ENCODE assay signal across 18 mouse cellular contexts in genomic region chr15:78816074-78816391, GRCm38 (mm10). TPM values are rescaled to one million over a fixed set of nuclear protein-coding genes. Genes with fewer than 3 reads are reported as not detected.
A peak's percentile ranks its signal among the peaks of the same experiment; 100 is the strongest.
ATAC-seq and TF ChIP-seq lines count a peak whose summit lies in the region.
"Had no signal": no experiment of that assay in that cellular context is flagged by ENCODE, and none has a peak within 500 bp of the region (broad histone marks: within the 10 kb centered on the region; RNA-seq: fewer than 3 reads in every experiment).

No protein-coding gene starts in this region.

- no peak; the same call in none of the 2 replicates for ATAC-seq in intestine, embryonic 15.5 days
- ATAC-seq in intestine, postnatal 0 days: no peak; the same call in 1 of the 2 replicates
- no peak for ATAC-seq in neural tube, embryonic 13.5 days (ENCODE audit: low read depth)
- no peak for ATAC-seq in neural tube, embryonic 15.5 days (ENCODE audit: low FRiP score)
- ATAC-seq in intestine, embryonic 16.5 days: no peak; the same call in 1 of the 2 replicates
- no peak for ATAC-seq in forebrain, embryonic 13.5 days
- ATAC-seq in erythroid progenitor cell, adult 5-6 weeks (replicated peaks; ENCODE audit: low FRiP score, poor library complexity, severe bottlenecking): no peak
- ATAC-seq: CD4-positive, CD25-positive, alpha-beta regulatory T cell, adult 4 months; forebrain, postnatal 0 days had no signal

- no peak overlapping the region for H3K4me3 ChIP-seq in intestine, embryonic 15.5 days (replicated peaks)
- H3K4me3 ChIP-seq in intestine, postnatal 0 days (ENCODE audit: low read depth, low read length): no peak overlapping the region
- H3K4me3 ChIP-seq in neural tube, embryonic 13.5 days: no peak overlapping the region
- H3K4me3 ChIP-seq in neural tube, embryonic 15.5 days (replicated peaks): no peak overlapping the region
- no peak overlapping the region for H3K4me3 ChIP-seq in intestine, embryonic 16.5 days (ENCODE audit: low read length)
- H3K4me3 ChIP-seq in forebrain, embryonic 13.5 days: no peak overlapping the region
- H3K4me3 ChIP-seq: limb, embryonic 15.5 days; myocyte had no signal

- H3K27ac ChIP-seq in intestine, embryonic 15.5 days: peak overlapping the region; percentile 62; the same call in 1 of the 2 replicates
- H3K27ac ChIP-seq in intestine, postnatal 0 days (ENCODE audit: low read depth, low read length): no peak overlapping the region
- H3K27ac ChIP-seq in neural tube, embryonic 13.5 days (replicated peaks): 0 out of 2 replicates have a peak overlapping the region, but pooled peaks have one; percentile 29
- no peak overlapping the region for H3K27ac ChIP-seq in neural tube, embryonic 15.5 days (replicated peaks)
- peak overlapping the region; percentile 37; the same call in 1 of the 2 replicates for H3K27ac ChIP-seq in intestine, embryonic 16.5 days (ENCODE audit: low read length)
- H3K27ac ChIP-seq in forebrain, embryonic 13.5 days: no peak overlapping the region
- H3K27ac ChIP-seq: limb, embryonic 15.5 days had no signal

- TF ChIP-seq CTCF in intestine, postnatal 0 days (IDR thresholded peaks at IDR 0.05; ENCODE audit: low read depth): no peak

- peak overlapping the region; percentile 28; the same call in 1 of the 2 replicates for H3K4me2 ChIP-seq in intestine, embryonic 15.5 days (replicated peaks)
- H3K4me2 ChIP-seq in intestine, postnatal 0 days (replicated peaks; ENCODE audit: low read depth): no peak overlapping the region
- no peak overlapping the region for H3K4me2 ChIP-seq in neural tube, embryonic 13.5 days
- H3K4me2 ChIP-seq in neural tube, embryonic 15.5 days: no peak overlapping the region
- H3K4me2 ChIP-seq in intestine, embryonic 16.5 days (ENCODE audit: low read depth, low read length): no peak overlapping the region
- H3K4me2 ChIP-seq in forebrain, embryonic 13.5 days: no peak overlapping the region
- H3K4me2 ChIP-seq: limb, embryonic 15.5 days had no signal

- no peaks in the 10 kb centered on the region for H3K9me3 ChIP-seq in intestine, embryonic 15.5 days
- no peaks in the 10 kb centered on the region for H3K9me3 ChIP-seq in intestine, postnatal 0 days (ENCODE audit: control insufficient read depth)
- no peaks in the 10 kb centered on the region for H3K9me3 ChIP-seq in neural tube, embryonic 13.5 days
- H3K9me3 ChIP-seq in neural tube, embryonic 15.5 days (replicated peaks): no peaks in the 10 kb centered on the region
- no peaks in the 10 kb centered on the region for H3K9me3 ChIP-seq in intestine, embryonic 16.5 days (ENCODE audit: control insufficient read depth, low read length)
- H3K9me3 ChIP-seq in forebrain, embryonic 13.5 days (replicated peaks): no peaks in the 10 kb centered on the region
- H3K9me3 ChIP-seq: limb, embryonic 15.5 days had no signal

- H3K36me3 ChIP-seq in intestine, embryonic 15.5 days: no peaks in the 10 kb centered on the region
- no peaks in the 10 kb centered on the region for H3K36me3 ChIP-seq in intestine, postnatal 0 days (ENCODE audit: control insufficient read depth, insufficient read depth)
- no peaks in the 10 kb centered on the region for H3K36me3 ChIP-seq in neural tube, embryonic 13.5 days
- H3K36me3 ChIP-seq in neural tube, embryonic 15.5 days: no peaks in the 10 kb centered on the region
- H3K36me3 ChIP-seq in intestine, embryonic 16.5 days (ENCODE audit: control insufficient read depth, insufficient read depth, low read length): no peaks in the 10 kb centered on the region
- no peaks in the 10 kb centered on the region for H3K36me3 ChIP-seq in forebrain, embryonic 13.5 days (ENCODE audit: poor library complexity, severe bottlenecking)
- H3K36me3 ChIP-seq: limb, embryonic 15.5 days had no signal

- H3K9ac ChIP-seq in intestine, embryonic 15.5 days: no peak overlapping the region
- H3K9ac ChIP-seq in intestine, postnatal 0 days (ENCODE audit: low read depth, low read length): no peak overlapping the region
- no peak overlapping the region for H3K9ac ChIP-seq in neural tube, embryonic 13.5 days
- H3K9ac ChIP-seq in neural tube, embryonic 15.5 days (replicated peaks): no peak overlapping the region
- H3K9ac ChIP-seq in intestine, embryonic 16.5 days (ENCODE audit: low read depth, low read length): no peak overlapping the region
- H3K9ac ChIP-seq in forebrain, embryonic 13.5 days: no peak overlapping the region
- H3K9ac ChIP-seq: forebrain, postnatal 0 days; limb, embryonic 15.5 days had no signal

- peaks cover 10% of the 10 kb centered on the region for H3K4me1 ChIP-seq in intestine, embryonic 15.5 days (replicated peaks)
- no peaks in the 10 kb centered on the region for H3K4me1 ChIP-seq in intestine, postnatal 0 days (replicated peaks; ENCODE audit: control insufficient read depth, insufficient read depth, low read length)
- H3K4me1 ChIP-seq in neural tube, embryonic 13.5 days (replicated peaks): peaks cover 4% of the 10 kb centered on the region; the same call in 1 of the 2 replicates
- 0 out of 2 replicates have a peak, but pooled peaks cover 6% of the 10 kb centered on the region for H3K4me1 ChIP-seq in neural tube, embryonic 15.5 days
- peaks cover 6% of the 10 kb centered on the region; the same call in 1 of the 2 replicates for H3K4me1 ChIP-seq in intestine, embryonic 16.5 days (ENCODE audit: control insufficient read depth, insufficient read depth, low read length)
- no peaks in the 10 kb centered on the region for H3K4me1 ChIP-seq in forebrain, embryonic 13.5 days

- no peaks in the 10 kb centered on the region for H3K27me3 ChIP-seq in intestine, embryonic 15.5 days (replicated peaks)
- no peaks in the 10 kb centered on the region for H3K27me3 ChIP-seq in intestine, postnatal 0 days (replicated peaks; ENCODE audit: control insufficient read depth, insufficient read depth, low read length)
- H3K27me3 ChIP-seq in neural tube, embryonic 13.5 days: no peaks in the 10 kb centered on the region
- H3K27me3 ChIP-seq in neural tube, embryonic 15.5 days (replicated peaks): no peaks in the 10 kb centered on the region
- H3K27me3 ChIP-seq in intestine, embryonic 16.5 days (replicated peaks; ENCODE audit: control insufficient read depth, insufficient read depth, low read length): no peaks in the 10 kb centered on the region
- H3K27me3 ChIP-seq in forebrain, embryonic 13.5 days: peaks cover 7% of the 10 kb centered on the region; the same call in 1 of the 2 replicates

- WGBS in intestine, embryonic 15.5 days: 53% methylated on average over 6 of the region's 6 CpGs
- 35% methylated on average over 6 of the region's 6 CpGs for whole genome bisulfite sequencing in intestine, postnatal 0 days
- 52% methylated on average over 6 of the region's 6 CpGs for WGBS in neural tube, embryonic 13.5 days
- WGBS in neural tube, embryonic 15.5 days: 48% methylated on average over 6 of the region's 6 CpGs
- WGBS in intestine, embryonic 16.5 days: 53% methylated on average over 6 of the region's 6 CpGs
- WGBS in forebrain, embryonic 13.5 days: 81% methylated on average over 6 of the region's 6 CpGs

RNA-seq across cellular contexts. Expression of gene Card10, which starts 13.2 kb away (rescaled TPM):
- polyA plus RNA-seq in intestine, embryonic 15.5 days (2015; fragmentation: Nextera tagmentation; extraction: Ambion mirVana): 6.9 and 7.3 TPM in 2 replicates
- polyA plus RNA-seq in intestine, postnatal 0 days (2015; fragmentation: Nextera tagmentation; extraction: Ambion mirVana): 3.2 and 3.9 TPM in 2 replicates
- 1.7 and 2.0 TPM in 2 replicates for polyA plus RNA-seq in neural tube, embryonic 13.5 days (2015; fragmentation: Nextera tagmentation; extraction: Ambion mirVana)
- 1.9 and 3.7 TPM in 2 replicates for polyA plus RNA-seq in neural tube, embryonic 15.5 days (2015; fragmentation: Nextera tagmentation; extraction: Ambion mirVana)
- 5.2 and 6.1 TPM in 2 replicates for polyA plus RNA-seq in intestine, embryonic 16.5 days (2015; fragmentation: Nextera tagmentation; extraction: Ambion mirVana)
- 0.92 and 0.93 TPM in 2 replicates for polyA plus RNA-seq in forebrain, embryonic 13.5 days (2015; fragmentation: Nextera tagmentation; extraction: Ambion mirVana)
- 0.42 and 0.72 TPM in 2 replicates for total RNA-seq in erythroid progenitor cell, adult 5-6 weeks (2015; ENCODE audit: low replicate concordance)
- not detected in 2 replicates for total RNA-seq in erythroid progenitor cell, adult 5-6 weeks (2017; ENCODE audit: low replicate concordance)
- total RNA-seq: hematopoietic stem cell, adult 5-6 weeks had no signal
- polyA plus RNA-seq: CD4-positive, CD25-positive, alpha-beta regulatory T cell, adult 4 months had no signal

RNA-seq across cellular contexts. Expression of gene Cdc42ep1, which starts 26.4 kb away (rescaled TPM):
- polyA plus RNA-seq in intestine, embryonic 15.5 days (2015; fragmentation: Nextera tagmentation; extraction: Ambion mirVana): 44.0 and 47.5 TPM in 2 replicates
- 16.8 and 17.0 TPM in 2 replicates for polyA plus RNA-seq in intestine, postnatal 0 days (2015; fragmentation: Nextera tagmentation; extraction: Ambion mirVana)
- 11.5 and 13.7 TPM in 2 replicates for polyA plus RNA-seq in neural tube, embryonic 13.5 days (2015; fragmentation: Nextera tagmentation; extraction: Ambion mirVana)
- polyA plus RNA-seq in neural tube, embryonic 15.5 days (2015; fragmentation: Nextera tagmentation; extraction: Ambion mirVana): 12.0 and 16.2 TPM in 2 replicates
- polyA plus RNA-seq in intestine, embryonic 16.5 days (2015; fragmentation: Nextera tagmentation; extraction: Ambion mirVana): 34.5 and 36.1 TPM in 2 replicates
- polyA plus RNA-seq in forebrain, embryonic 13.5 days (2015; fragmentation: Nextera tagmentation; extraction: Ambion mirVana): 5.0 and 5.5 TPM in 2 replicates
- not detected in 2 replicates for total RNA-seq in erythroid progenitor cell, adult 5-6 weeks (2015; ENCODE audit: low replicate concordance)
- total RNA-seq in erythroid progenitor cell, adult 5-6 weeks (2017; ENCODE audit: low replicate concordance): not detected in 2 replicates
- total RNA-seq: hematopoietic stem cell, adult 5-6 weeks had no signal
- polyA plus RNA-seq: CD4-positive, CD25-positive, alpha-beta regulatory T cell, adult 4 months had no signal

RNA-seq across cellular contexts. Expression of gene Lgals2, which starts 39.3 kb away (rescaled TPM):
- polyA plus RNA-seq in intestine, embryonic 15.5 days (2015; fragmentation: Nextera tagmentation; extraction: Ambion mirVana): 1,110 and 1,149 TPM in 2 replicates
- polyA plus RNA-seq in intestine, postnatal 0 days (2015; fragmentation: Nextera tagmentation; extraction: Ambion mirVana): 787 and 833 TPM in 2 replicates
- not detected in 2 replicates for polyA plus RNA-seq in neural tube, embryonic 13.5 days (2015; fragmentation: Nextera tagmentation; extraction: Ambion mirVana)
- 26.1 TPM in 1 of 2 replicates, not detected in the other for polyA plus RNA-seq in neural tube, embryonic 15.5 days (2015; fragmentation: Nextera tagmentation; extraction: Ambion mirVana)
- polyA plus RNA-seq in intestine, embryonic 16.5 days (2015; fragmentation: Nextera tagmentation; extraction: Ambion mirVana): 1,298 and 1,309 TPM in 2 replicates
- not detected in 2 replicates for polyA plus RNA-seq in forebrain, embryonic 13.5 days (2015; fragmentation: Nextera tagmentation; extraction: Ambion mirVana)
- total RNA-seq in erythroid progenitor cell, adult 5-6 weeks (2015; ENCODE audit: low replicate concordance): not detected in 2 replicates
- total RNA-seq in erythroid progenitor cell, adult 5-6 weeks (2017; ENCODE audit: low replicate concordance): not detected in 2 replicates
- total RNA-seq: forebrain, postnatal 0 days; gastrocnemius, adult 18-20 months; heart, adult 18-20 months; hematopoietic stem cell, adult 5-6 weeks; layer of hippocampus, postnatal 36 days; left cerebral cortex, postnatal 25 days had no signal
- polyA plus RNA-seq: CD4-positive, CD25-positive, alpha-beta regulatory T cell, adult 4 months; embryonic facial prominence, embryonic 11.5 days; forebrain, postnatal 0 days; midbrain, embryonic 14.5 days had no signal

RNA-seq across cellular contexts. Expression of gene Mfng, which starts 42.8 kb away (rescaled TPM):
- 19.7 and 20.4 TPM in 2 replicates for polyA plus RNA-seq in intestine, embryonic 15.5 days (2015; fragmentation: Nextera tagmentation; extraction: Ambion mirVana)
- 7.2 and 7.6 TPM in 2 replicates for polyA plus RNA-seq in intestine, postnatal 0 days (2015; fragmentation: Nextera tagmentation; extraction: Ambion mirVana)
- polyA plus RNA-seq in neural tube, embryonic 13.5 days (2015; fragmentation: Nextera tagmentation; extraction: Ambion mirVana): 34.2 and 34.4 TPM in 2 replicates
- 14.5 and 22.6 TPM in 2 replicates for polyA plus RNA-seq in neural tube, embryonic 15.5 days (2015; fragmentation: Nextera tagmentation; extraction: Ambion mirVana)
- polyA plus RNA-seq in intestine, embryonic 16.5 days (2015; fragmentation: Nextera tagmentation; extraction: Ambion mirVana): 17.2 and 18.2 TPM in 2 replicates
- polyA plus RNA-seq in forebrain, embryonic 13.5 days (2015; fragmentation: Nextera tagmentation; extraction: Ambion mirVana): 136 and 138 TPM in 2 replicates
- 1.7 and 1.8 TPM in 2 replicates for total RNA-seq in erythroid progenitor cell, adult 5-6 weeks (2015; ENCODE audit: low replicate concordance)
- 2.3 TPM in 1 of 2 replicates, not detected in the other for total RNA-seq in erythroid progenitor cell, adult 5-6 weeks (2017; ENCODE audit: low replicate concordance)

Comparison
In these comparisons a context has a peak if more than half of its experiments do, and no peak if none do; other contexts are left out.
1. H3K27ac ChIP-seq: peak in intestine, embryonic 15.5 days (single experiment), neural tube, embryonic 13.5 days (single experiment) and intestine, embryonic 16.5 days (single experiment); none in intestine, postnatal 0 days (single experiment), neural tube, embryonic 15.5 days (single experiment) and forebrain, embryonic 13.5 days (single experiment).
2. RNA of gene Lgals2, which starts 39.3 kb away (polyA plus RNA-seq): 1,298 to 1,309 TPM in intestine, embryonic 16.5 days, 1,110 to 1,149 TPM in intestine, embryonic 15.5 days and 787 to 833 TPM in intestine, postnatal 0 days; not detected in forebrain, embryonic 13.5 days, not detected in neural tube, embryonic 13.5 days and 26.1 TPM in neural tube, embryonic 15.5 days; every median in the first group is over 10 times any median in the second.